Mouse (Mus musculus): Measurements from ENCODE around the gene Limch1.

- no peak for TF ChIP-seq CTCF (IDR thresholded peaks at IDR 0.05; ENCODE audit: borderline replicate concordance, insufficient read depth, low read length)
- no peak for TF ChIP-seq POLR2A (IDR thresholded peaks at IDR 0.05; ENCODE audit: low read depth, low read length)
Observed at GRCm38 (mm10) chr5:66937376-66937775, 191.7 kb downstream of the Limch1 start.
